Mouse (Mus musculus): ENCODE results near the gene Tnfrsf14.

Tnfrsf14 gene

DNA sequence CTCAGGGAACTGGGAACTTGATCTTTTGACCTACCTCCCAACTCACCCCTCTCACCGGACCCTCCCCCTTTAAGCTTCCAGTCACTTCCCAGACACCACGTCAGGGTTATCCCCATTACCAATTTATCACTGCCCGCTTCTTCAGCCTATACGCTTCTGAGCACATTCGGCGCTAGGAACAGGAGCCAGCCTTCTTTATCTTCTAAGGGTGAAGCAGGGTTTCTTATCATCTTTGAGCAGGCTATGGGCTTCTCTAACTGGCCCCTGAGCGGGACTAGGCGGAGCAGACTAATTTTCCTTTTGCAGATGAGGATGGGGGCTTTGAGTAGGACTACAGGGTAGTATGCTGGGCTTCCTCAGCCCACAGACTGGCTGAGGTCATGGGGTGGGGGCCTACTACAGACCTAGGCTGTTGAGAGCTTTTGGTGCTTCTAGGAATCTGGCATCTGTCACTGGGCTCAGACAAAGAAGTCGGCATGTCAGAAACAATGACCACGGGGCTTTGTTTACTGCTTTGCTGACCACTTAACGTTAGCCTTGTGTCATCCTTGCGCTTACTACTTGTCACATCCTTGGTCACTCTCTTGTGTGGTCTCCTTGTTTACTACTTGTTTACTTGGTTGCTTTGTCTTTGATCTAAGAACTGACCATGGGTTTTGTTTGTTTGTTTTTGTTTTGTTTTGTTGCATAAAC is at the start of gene Tnfrsf14:
TSS of gene Tnfrsf14 (minus strand) at position 169 of the 693 bp plus-strand sequence.
- DNase-seq: peak; percentile 26

DNA sequence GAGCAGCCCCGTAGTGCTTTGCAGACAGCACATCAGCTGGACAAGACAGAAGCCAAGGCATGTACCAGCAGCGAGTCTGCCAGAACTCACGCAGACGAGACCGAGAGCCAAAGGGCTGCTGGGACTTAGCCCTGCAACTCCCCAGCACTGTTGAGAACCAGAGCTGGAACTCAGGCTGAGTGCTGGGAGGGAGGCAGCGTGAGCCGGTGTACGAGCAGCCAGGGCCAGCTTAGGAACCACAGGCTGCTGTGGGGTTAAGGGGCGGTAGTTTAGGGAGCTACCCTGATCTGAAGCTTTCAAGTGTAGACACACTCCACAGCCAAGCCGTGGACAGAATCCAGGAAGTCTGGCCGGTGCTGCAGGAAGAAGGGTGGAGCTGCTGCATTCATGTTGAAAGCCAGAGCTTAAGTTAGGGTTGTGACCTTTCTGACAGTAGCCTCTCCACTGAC is 45.8 kb upstream of the Tnfrsf14 start:
- no peak for DNase-seq

DNA sequence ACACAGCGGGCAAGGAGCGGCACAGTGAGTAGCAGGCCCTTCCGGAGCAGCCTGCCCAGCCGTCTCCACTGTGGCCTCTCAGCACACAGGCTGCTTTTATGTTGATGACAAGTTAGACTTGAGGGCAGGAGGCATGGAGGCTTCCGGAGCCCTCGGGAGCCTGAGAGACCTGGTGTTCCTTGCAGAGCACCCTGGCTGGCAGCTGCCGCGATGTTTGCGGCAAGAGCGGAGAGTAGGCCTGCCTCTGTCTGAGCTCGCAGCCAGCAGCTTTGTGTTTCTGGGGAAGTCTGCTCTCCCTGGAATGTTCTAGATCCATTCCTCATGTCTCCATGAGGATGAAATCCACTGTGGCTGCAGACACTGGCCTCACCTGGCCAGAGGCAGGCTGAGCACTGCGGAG is 44.2 kb upstream of the Tnfrsf14 start:
- no peak for DNase-seq

DNA sequence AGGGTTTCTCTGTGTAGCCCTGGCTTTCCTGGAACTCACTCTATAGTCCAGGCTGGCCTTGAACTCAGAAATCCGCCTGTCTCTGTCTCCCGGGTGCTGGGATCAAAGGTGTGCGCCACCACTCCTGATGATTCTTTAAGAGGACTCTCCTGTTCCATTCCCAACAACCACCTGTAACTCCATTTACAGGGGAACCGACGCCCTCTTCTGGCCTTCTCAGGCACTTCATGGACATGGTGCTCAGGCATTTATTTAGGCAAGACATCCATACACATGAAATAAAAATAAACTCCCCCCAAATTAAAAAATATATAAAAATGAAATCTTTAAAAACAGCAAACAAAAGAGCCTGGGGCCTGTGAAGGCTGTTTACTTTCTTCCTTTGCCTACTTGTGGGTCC is 38.8 kb upstream of the Tnfrsf14 start:
- peak; percentile 67 for DNase-seq

DNA sequence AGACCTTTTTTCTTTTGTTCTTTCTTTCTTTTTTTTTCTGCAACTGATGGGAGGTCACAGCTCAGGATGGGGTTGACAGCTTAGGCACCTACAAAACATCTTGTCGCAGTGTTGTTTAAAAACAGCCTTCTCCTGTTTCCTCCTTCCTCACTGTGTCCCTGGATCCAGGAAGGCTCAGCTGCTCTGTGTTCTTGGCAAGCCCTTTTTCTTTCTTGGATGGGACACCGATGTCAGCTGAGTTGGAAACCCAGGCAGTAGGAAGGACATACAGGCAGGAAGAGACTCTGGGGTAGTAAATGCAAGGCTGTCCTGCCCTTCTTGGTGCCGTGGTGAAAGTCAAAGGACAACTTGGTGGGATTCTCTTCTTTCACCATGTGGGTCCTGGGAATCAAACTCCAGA is 37.5 kb upstream of the Tnfrsf14 start:
- DNase-seq: no peak

DNA sequence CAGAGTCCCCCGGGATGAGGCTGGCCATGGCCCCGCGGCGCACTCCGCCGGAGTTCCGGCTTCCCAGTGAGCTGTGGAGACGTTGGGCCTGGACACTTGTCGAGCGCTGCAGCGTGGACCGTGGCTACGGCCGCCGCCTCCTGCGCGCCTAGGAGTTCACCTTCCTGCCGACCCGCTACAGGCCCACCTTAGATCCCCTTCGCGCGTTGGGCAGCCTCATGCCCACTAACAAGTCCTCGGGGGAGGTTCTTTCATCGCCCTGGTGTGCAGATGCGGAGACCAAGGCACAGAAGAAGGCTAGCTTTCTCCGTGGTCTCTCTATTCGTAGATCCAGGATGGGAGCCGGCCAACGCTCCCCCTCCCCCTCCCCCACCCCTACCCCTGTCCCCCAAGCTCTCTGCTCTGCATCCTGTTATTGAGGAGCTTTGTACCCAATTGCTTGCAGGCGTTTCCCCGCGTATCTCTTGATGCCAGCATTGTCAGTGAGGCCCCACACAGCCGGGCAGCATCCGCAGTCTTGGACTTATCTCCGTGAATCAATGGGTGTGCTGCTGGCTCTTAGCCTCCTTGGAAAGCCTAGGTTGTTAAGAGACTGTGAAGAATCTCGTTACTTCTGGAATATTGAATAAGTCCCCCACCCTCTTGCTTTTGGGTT is 36.3 kb upstream of the Tnfrsf14 start:
- DNase-seq: no peak

DNA sequence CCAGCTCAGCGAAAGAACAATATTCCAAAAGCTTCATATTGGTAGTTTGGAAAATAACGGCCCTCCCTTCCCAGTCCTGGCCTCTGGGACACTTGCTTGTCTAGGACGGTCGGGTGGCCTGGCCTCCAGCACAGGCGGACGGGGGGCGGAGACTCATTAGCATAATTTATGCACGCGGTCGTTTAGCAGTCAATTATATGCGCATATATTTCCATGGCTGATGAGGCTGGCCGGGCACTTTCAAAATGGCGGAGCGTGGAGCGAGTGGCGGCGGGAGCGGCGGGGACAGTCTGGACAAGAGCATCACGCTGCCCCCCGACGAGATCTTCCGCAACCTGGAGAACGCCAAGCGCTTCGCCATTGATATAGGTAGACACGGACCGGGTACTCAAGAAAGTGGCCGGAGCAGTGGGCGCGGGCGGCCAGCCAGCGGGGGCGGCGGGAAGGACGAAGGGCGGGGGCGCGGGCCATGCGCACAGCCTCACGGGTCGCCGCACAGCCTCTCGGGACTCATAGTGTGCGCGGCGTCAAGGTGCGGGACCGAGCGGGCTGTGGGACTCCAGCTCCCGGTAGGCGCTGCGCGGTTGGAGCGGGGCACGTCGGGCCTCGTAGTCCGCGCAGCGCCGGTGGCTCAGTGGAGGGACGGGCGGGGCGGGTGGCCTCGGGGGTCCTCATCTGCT is 35.7 kb upstream of the Tnfrsf14 start, which contains the start of gene Pank4:
TSS of gene Pank4 (plus strand) at position 223 of the 680 bp plus-strand sequence.
- peak; percentile 96 for DNase-seq

DNA sequence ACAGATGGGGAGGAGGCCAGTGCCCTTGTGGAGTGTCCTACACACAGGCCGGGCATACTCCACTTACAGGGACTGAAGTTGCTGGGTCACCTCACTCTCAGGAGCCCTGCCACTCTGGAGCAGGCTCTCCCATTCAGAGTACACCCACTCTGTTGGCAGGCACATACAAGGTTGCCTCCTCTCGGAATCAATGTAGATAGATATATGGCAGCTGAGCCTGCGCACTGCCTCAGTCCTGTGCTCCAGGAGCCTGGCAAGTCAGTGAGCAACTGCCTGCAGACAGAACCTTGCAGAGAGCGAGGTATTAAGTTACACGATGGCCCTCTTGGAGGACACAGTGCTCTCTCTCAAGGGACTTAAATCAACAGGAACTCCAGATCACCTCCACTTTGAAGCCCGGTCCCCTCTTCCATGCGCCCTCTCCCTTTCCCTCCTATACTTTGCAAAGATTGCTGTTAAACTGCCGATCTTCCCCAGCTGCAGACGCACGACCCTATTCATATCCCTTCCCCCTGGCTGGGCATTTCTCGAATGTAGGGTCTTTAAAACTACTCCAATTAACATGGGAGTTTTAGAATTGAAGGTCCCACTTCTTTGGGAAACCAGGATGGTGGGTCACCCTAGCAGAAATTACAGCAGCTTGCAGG is 35.0 kb upstream of the Tnfrsf14 start:
- DNase-seq: peak; percentile 55

DNA sequence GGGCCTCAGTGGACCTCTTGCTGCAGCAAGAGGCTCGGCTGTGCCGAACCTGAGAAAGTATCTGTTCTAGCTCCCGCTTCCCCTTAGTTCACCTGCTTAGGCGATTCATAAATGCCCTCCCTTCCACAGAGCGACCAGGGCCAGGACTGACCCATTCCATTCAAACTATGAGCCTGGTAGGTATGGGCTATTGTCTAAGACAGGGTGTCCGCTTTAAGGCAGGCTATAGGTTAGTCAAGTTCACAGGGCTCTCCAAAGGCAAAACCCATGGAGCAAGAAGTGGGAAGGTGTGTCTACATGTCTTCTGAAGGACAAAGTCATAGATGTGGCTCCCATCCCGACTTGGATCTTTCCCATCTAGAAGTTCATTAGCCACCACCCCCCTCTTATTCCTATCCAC is 34.3 kb upstream of the Tnfrsf14 start:
- DNase-seq: no peak

DNA sequence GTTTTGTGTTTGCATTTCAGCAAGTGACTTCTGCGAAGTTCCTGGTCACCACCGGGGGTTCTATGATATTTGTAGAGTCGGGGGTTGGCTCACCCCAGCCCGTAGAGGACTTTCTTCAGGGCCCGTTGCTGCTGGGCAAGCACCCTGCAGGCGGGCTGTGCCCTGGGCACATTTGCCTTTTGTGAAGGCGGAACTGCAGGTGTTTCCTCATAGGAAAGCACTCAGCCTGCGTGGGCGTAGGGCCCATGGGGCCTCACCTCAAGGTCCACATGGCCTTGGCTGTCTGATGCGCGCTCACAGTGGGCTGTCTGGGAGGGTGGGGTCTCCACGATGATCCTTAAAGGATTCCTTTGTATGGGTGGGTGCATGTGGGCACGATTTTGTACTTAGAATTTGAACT is 33.5 kb upstream of the Tnfrsf14 start:
- DNase-seq: no peak

DNA sequence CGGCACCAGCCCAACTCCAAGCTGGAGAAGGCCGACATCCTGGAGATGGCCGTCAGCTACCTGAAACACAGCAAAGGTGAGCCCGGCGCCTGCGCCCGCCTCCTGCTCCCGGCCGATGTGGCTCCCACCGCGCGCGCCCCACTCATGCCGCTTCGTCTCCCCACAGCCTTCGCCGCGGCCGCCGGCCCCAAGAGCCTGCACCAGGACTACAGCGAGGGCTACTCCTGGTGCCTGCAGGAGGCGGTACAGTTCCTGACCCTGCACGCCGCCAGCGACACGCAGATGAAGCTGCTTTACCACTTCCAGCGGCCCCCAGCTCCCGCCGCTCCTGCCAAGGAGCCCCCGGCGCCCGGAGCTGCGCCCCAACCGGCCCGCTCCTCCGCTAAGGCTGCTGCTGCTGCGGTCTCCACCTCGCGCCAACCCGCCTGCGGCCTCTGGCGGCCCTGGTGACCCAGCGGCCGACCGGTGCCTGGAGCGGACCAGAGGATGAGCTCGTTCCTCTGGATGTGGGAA is 32.9 kb upstream of the Tnfrsf14 start:
- DNase-seq: peak; percentile 67

DNA sequence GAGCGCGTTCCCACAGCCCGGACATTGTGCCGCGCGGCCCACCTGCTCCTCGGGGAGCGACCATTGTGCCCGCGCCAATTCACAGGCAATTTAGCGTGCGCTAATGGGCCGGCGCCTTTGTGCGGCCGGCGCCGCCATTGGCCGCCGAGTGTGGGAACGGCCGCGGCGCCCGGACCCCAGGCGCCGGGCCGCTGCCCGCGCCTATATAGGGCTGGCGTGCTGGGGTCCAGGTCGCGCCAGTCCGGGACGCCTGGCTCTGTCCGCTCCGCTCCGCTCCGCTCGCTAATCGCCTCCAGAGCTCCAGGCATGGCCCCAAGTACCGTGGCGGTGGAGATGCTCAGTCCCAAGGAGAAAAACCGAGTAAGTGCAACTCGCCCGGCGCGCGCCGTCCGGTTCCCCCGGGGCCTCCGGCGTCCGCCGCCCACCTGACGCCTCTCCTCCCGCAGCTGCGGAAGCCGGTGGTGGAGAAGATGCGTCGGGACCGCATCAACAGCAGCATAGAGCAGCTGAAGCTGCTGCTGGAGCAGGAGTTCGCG is 32.4 kb upstream of the Tnfrsf14 start, which contains the start of gene Hes5:
TSS of gene Hes5 (plus strand) at position 234 of the 536 bp plus-strand sequence.
- DNase-seq: peak; percentile 93

DNA sequence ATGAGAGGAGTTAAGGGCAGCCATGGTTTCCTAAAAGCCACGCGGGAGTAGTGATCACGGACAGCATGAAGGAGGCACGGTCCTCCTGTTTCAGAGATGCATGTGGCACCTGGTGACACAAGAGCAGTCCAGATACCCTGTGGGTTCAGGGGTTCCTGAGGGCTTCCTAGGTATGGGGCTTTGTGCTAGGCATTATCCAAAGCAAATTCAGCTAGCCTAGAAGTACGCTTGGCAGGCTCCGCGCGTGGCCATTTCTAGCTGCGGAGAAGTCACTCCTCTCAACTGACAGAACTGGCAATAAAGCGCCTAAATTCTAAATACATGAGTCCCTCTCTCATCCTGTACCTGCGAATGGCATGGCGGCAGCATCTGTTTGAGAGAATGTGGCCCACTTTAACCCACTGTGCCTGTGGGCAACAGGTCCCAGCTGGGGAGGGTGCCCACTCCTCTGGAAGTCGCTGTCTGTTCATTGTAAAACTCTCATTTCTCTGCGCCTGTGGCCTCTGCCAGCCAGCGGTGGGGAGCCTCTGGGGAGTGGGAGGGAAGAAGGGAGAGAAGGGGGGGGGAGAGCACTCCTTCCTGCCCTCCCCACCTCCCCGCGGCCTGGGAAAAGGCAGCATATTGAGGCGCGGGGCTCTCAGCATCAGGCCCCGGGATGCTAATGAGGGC is 31.8 kb upstream of the Tnfrsf14 start:
- no peak for DNase-seq

DNA sequence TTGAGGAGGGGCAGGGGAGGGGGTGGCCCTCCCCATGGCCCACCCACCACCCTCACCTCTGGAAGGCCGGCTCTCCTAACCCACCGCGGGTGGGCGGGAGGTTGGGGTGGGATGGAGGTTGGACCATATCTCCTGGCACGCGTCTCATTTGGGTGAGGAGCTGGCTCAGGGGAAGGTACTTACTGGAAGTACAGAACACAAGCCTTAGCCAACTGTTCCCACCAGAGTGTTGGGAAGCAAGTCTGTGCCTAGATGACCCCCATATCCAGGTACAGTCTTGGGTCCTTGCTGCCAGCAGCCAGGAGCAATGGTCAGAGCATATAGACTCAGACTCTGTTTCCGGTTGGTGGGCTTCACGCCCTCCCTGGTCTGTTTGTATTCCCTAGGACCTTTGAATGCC is 30.3 kb upstream of the Tnfrsf14 start:
- no peak for DNase-seq

DNA sequence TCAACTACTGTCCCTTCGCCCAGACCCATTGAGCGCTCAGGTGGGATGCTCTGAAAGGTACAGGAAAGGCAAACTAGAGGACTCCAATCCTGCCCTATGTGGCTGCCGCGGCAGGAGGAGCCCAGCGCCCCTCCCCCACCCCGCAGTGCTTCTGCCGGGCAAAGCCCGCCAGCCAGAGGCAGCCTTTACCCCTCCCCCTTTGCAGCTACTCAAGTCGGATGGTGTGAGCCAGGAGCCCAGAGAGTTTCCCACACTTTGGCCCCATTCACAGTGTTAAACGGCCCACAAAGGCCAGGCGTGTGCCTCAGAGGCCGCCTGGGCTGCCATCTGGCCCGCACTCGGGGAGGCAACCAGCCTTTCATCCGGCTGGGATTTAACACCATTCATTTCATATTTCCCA is 29.8 kb upstream of the Tnfrsf14 start:
- DNase-seq: peak; percentile 94

DNA sequence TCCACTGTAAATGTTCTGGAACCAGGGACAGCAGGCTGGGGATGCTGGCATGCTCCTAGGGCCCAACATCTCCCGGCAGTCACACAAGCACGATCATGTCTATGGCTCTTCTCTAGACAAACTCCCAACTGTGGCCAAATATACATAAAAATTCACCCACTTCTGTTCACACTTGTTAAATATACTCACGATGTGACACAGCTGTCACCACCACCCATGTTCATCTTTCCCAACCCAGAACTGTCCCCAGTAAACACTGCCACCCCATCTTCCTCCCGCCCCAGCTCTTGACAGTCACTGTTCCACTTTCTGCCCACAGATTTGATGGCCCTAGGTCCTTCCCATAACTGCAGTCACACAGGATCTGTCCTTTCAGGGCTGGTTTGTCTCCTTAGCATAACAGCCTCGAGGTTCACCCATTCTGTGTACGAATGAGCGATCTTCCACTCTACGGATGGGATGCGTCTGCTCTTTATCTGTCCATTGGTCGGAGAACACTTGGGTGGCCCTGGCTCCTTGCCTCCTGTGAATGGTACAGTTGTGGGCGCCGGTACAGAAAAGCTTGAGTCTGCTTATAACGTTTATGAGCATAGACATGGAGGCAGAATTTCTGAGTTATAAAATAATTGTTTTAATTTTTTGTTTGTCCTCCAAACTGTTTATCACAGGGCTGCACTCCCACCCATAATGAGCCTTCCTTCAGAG is 29.1 kb upstream of the Tnfrsf14 start:
- no peak for DNase-seq

DNA sequence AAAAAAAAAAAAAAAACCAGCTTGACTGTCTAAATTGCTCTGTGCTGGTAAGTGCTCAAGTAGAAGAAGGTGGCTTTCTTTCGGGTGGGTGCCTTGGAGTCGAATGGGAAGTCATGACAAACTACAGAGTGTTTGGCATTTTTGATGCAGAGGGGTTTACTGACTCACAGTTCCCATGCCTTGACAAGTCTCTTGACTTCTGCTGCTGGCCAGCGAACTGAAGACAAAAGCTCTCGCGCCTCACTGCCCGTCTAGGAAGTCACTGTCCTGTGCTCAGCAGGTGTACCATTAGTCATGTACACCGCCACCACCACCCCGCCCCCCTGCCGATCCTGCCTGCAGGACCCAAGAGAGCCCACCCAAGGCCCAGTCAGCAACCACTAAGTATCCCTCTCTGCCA is 28.2 kb upstream of the Tnfrsf14 start:
- DNase-seq: no peak

DNA sequence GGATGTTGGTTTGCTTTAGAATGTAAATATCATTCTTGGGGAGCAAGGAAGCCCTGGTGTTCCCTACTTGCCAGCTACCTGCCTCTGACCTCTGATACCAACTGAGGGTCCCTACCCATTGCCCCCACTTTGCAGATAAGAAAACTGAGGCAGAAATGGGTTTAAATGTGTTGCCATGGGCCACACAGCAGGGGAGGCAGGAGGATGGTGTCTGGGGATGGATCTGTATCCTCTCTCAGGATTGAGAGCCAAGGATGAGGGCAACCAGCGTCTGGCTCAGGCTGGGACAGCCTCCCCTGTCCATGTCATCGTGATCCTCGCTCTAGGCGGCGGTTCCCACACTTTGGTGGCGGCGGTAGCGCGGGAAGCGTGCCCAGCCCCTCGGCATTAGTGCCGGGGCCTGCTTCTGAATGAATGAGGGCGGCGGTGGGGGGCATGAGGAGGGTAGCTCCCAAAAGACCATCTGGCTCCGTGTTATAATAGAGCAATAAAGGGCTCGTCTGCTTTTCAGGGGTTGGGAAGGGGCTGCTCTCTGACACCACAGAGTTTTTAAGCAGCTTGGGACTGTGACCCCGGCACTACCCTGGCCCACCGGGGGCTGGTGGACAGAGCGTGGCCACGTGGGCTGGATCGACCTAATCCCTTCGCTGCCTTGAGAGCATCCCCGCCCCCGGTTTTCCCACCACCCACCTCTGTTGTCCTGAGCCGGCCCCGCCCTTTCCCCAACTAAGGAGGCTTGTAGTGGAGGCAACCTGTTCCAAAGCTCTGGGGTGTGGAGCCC is 24.3 kb upstream of the Tnfrsf14 start:
- peak; percentile 85 for DNase-seq

DNA sequence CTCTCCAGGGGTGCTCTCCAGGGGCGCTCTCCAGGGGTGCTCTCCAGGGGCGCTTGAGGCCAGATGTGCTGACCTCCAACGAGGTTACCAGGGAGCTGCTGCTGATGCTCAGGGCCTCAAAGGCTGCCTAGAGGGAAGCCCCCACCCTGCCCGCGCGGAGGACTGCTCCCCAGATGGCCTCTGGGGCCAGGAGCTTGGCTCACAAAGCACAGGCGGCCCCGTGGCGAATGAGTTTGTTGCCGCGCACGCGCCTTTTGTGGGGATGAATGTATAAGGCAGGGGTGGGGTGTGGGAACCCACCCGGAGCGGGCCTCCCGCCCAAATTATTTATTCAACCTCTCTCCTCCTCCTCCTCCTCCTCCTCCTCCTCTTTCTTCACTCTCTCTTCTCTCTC is 21.2 kb upstream of the Tnfrsf14 start:
- peak; percentile 87 for DNase-seq

DNA sequence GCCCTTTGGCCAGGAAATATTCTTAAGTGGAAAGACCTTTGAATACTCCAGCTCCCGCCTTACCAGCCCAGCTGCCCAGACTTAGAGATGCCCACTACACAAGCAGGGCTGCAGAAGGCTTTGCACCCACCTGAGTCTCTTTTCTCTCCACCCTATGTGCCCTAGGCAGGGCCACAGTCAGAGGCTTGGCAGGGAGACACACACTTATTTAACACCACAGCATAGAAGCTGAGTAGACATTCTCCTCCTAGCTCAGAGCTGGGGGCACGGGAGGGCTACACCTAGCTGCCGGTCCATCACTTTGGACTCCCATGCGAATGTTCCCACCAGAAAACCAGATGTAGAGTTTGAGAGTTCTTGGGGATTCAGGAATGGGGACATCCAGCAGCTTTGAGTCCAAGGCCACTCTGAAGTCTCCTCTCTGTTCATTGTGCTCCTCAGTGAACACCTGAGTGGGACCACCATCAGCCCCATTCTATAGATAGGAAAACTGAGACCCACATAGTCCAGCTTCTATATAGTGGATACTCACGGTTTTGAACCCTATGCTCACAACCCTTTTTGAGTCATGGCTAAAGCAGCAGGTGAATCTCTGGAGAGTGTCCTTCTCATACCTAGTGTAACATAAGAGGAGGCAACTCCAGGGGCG is 20.7 kb upstream of the Tnfrsf14 start:
- no peak for DNase-seq
